In genomic region chr19:44245761-44246171, GRCm38 (mm10) we compare ENCODE assay signal across 7 mouse cellular contexts. TPM values are rescaled to one million over a fixed set of nuclear protein-coding genes. Genes with fewer than 3 reads are reported as not detected.
DNase-seq lines count a peak whose midpoint lies in the region; ATAC-seq and TF ChIP-seq lines count a peak whose summit lies in the region.

No protein-coding gene starts in this region.

- DNase-seq in testis, postnatal 14 days (ENCODE audit: low spot score), result no peak
- DNase-seq in c-Kit-positive CD71-positive TER-119-negative erythroid progenitor cells, embryonic 14.5 days (ENCODE audit: low read depth), result peak; percentile 67
- DNase-seq in gastrocnemius, postnatal 14 days, result peak; percentile 12
- DNase-seq in mesoderm, embryonic 11.5 days (ENCODE audit: low read depth, low spot score), result peak; percentile 79
- DNase-seq in thymus, postnatal 4 days, result peak; percentile 52

- no peak overlapping the region for H3K4me3 ChIP-seq in testis, adult 2 months (ENCODE audit: control insufficient read depth, low read depth, low read length)
- peak overlapping the region; percentile 15; the same call in 1 of the 2 replicates for H3K4me3 ChIP-seq in intestine, postnatal 0 days (ENCODE audit: low read depth, low read length)

- H3K4me1 ChIP-seq in testis, adult 2 months (ENCODE audit: control insufficient read depth, insufficient read depth, low read length), result peaks cover 13% of the 10 kb centered on the region
- H3K4me1 ChIP-seq in intestine, postnatal 0 days (replicated peaks; ENCODE audit: control insufficient read depth, insufficient read depth, low read length), result peaks cover 7% of the 10 kb centered on the region

- no peak for TF ChIP-seq POLR2A in testis, adult 2 months (IDR thresholded peaks at IDR 0.05; ENCODE audit: control insufficient read depth, low read depth, low read length)

- no peaks in the 10 kb centered on the region for H3K27me3 ChIP-seq in testis, adult 2 months (ENCODE audit: control insufficient read depth, insufficient read depth, low read length)
- no peaks in the 10 kb centered on the region for H3K27me3 ChIP-seq in intestine, postnatal 0 days (replicated peaks; ENCODE audit: control insufficient read depth, insufficient read depth, low read length)

- H3K9me3 ChIP-seq in intestine, postnatal 0 days (ENCODE audit: control insufficient read depth), result no peaks in the 10 kb centered on the region

- TF ChIP-seq CTCF in testis, adult 2 months (IDR thresholded peaks at IDR 0.05; ENCODE audit: control insufficient read depth, insufficient read depth, insufficient replicate concordance, low read depth, low read length), result no peak
- peak; percentile 80 for TF ChIP-seq CTCF in intestine, postnatal 0 days (IDR thresholded peaks at IDR 0.05; ENCODE audit: low read depth)

- H3K9ac ChIP-seq in intestine, postnatal 0 days (ENCODE audit: low read depth, low read length), result no peak overlapping the region

- H3K27ac ChIP-seq in testis, adult 2 months (ENCODE audit: control insufficient read depth, insufficient read depth, low read depth, low read length), result 0 out of 2 replicates have a peak overlapping the region, but pooled peaks have one; percentile 27
- H3K27ac ChIP-seq in intestine, postnatal 0 days (ENCODE audit: low read depth, low read length), result 0 out of 2 replicates have a peak overlapping the region, but pooled peaks have one; percentile 29

- peak overlapping the region; percentile 67 for H3K4me2 ChIP-seq in intestine, postnatal 0 days (replicated peaks; ENCODE audit: low read depth)

- 3% methylated on average over 5 of the region's 5 CpGs for WGBS in intestine, postnatal 0 days

- H3K36me3 ChIP-seq in testis, adult 2 months (ENCODE audit: control insufficient read depth, insufficient read depth, low read length), result no peaks in the 10 kb centered on the region
- H3K36me3 ChIP-seq in intestine, postnatal 0 days (ENCODE audit: control insufficient read depth, insufficient read depth), result no peaks in the 10 kb centered on the region

- intact Hi-C loops in gastrocnemius, postnatal 14 days (cut with DNase I; ENCODE audit: low total_unique reads), result loop anchor here (2.0 kb wide), 1 partner anchor 49 kb away; no protein-coding TSS in a partner anchor

- ATAC-seq in intestine, postnatal 0 days, result no peak

RNA-seq across cellular contexts. Expression of gene Scd3, which starts 42.7 kb away (rescaled TPM):
- 7.1 and 9.0 TPM in 2 replicates for polyA plus RNA-seq in testis, adult 2 months (2012; rRNA removed)
- not detected for total RNA-seq in gastrocnemius, postnatal 14 days (2021)
- polyA plus RNA-seq in intestine, postnatal 0 days (2015; fragmentation: Nextera tagmentation; extraction: Ambion mirVana), result not detected in 2 replicates

RNA-seq across cellular contexts. Expression of gene Scd2, which starts 47.7 kb away (rescaled TPM):
- 60.9 and 71.6 TPM in 2 replicates for polyA plus RNA-seq in testis, adult 2 months (2012; rRNA removed)
- total RNA-seq in gastrocnemius, postnatal 14 days (2021), result 10 to 100 TPM; 22.8 to 54.0 TPM
- polyA plus RNA-seq in intestine, postnatal 0 days (2015; fragmentation: Nextera tagmentation; extraction: Ambion mirVana), result 35.6 and 42.1 TPM in 2 replicates

RNA-seq across cellular contexts. Expression of gene Pkd2l1, which starts 53.5 kb away (rescaled TPM):
- polyA plus RNA-seq in testis, adult 2 months (2012; rRNA removed), result 9.2 and 11.5 TPM in 2 replicates
- not detected for total RNA-seq in gastrocnemius, postnatal 14 days (2021)
- not detected in 2 replicates for polyA plus RNA-seq in intestine, postnatal 0 days (2015; fragmentation: Nextera tagmentation; extraction: Ambion mirVana)

Comparison
In these comparisons a context has a peak if more than half of its experiments do, and no peak if none do; other contexts are left out.
1. RNA of gene Pkd2l1, which starts 53.5 kb away (polyA plus RNA-seq): 9.2 to 11.5 TPM in testis, adult 2 months; not detected in intestine, postnatal 0 days; every median in the first group is over 10 times any median in the second.